Mouse (Mus musculus): Measurements from ENCODE around the gene Atp11c.

DNA sequence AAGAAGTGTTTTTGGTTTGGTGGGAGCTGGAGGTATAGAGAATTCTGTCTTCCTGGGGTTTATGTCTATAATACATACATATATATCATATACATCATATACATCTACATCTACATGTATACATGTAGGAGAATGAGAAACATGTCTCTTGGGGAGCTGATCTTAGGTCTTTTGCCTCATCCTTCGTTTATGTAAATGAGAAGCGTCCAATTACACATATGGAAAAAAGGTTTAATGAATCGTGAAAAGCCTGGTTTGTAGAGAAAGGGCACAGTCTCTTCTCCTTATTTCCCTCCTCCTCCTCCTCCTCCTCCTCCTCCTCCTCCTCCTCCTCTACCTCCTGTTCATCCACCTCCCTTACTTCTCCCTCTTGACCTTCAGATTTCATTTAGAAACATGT lies 46.6 kb downstream of the Atp11c start:
- no peak for TF ChIP-seq CTCF (IDR thresholded peaks at IDR 0.05; ENCODE audit: low read depth)
- TF ChIP-seq EP300 (IDR thresholded peaks at IDR 0.05; ENCODE audit: low read depth), result no peak

All from liver, postnatal 0 days (tissue).